Mouse (Mus musculus) common myeloid progenitor, adult 5-6 weeks (primary cell): ENCODE results near the gene Itgb6. TPM values are rescaled to one million over a fixed set of nuclear protein-coding genes. Genes with fewer than 3 reads are reported as not detected.
A peak's percentile ranks its signal among the peaks of the same experiment; 100 is the strongest.

Experiments used
- ATAC-seq: replicated peaks from 2 replicates; pipeline ENCODE4 v1.8.0; 2016; ENCODE audit warnings: low read depth, mild to moderate bottlenecking, moderate TSS enrichment, inconsistent platforms; ENCODE audit not compliant: poor library complexity, severe bottlenecking
- total RNA-seq: library from RNA; stranded (forward); fragments of 200-1000, 187-1606 nt; gene quantifications from 2 replicates; pipeline ENCODE4 v1.2.3, GENCODE M21; 2017

Gene Itgb6
- total RNA-seq, 1 experiment from 2014 or later, result 0.32 TPM

DNA sequence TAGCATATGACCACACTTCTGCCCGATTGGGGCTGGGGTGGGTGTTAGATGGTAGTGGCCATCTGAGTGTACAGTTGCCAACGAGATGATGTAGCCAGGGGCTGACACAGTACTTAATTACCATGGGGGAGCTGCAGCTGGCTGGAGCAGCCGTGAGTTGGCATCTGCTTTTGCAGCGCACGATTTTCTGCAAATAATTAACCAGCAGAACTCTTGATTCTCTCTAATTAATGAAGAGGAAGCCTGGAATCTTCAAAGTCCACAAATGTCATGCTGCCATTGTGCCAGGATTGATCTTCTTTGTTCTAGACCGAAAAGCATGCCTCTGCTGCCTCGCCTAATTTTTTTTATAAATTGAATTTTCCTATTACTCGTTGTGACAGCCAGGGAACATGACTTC lies 8.6 kb downstream of the Itgb6 start:
- no peak for ATAC-seq

GRCm38 (mm10) chr2:60712891-60713290 lies 9.6 kb downstream of the Itgb6 start:
- ATAC-seq, result no peak

GRCm38 (mm10) chr2:60712483-60712882 lies 10.0 kb downstream of the Itgb6 start:
- ATAC-seq, result no peak

- ATAC-seq, result no peak
Measured at GRCm38 (mm10) chr2:60711098-60711880, 11.2 kb downstream of the Itgb6 start.

- ATAC-seq, result no peak
Measured at GRCm38 (mm10) chr2:60710317-60710716, 12.1 kb downstream of the Itgb6 start.

GRCm38 (mm10) chr2:60708671-60709070 lies 13.8 kb downstream of the Itgb6 start:
- ATAC-seq, result no peak

DNA sequence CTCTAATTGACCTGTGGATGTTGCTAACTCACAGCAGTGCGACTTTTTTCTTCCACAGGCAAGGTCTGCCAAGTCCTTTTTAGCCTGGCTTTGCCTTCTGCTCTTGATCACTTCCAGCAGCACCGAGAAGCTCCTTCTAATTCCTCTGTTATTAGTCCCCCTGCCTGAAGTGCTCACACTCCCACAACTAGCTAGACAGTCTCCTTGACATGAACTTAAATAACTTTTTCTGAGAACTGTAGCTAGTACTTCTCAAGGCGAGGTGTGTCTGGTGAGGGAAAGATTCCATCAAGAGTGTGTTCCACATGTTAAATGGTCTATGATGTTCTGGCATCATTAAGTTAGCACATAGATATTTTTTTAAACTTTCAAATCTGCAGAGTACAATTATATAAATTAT lies 15.6 kb downstream of the Itgb6 start:
- ATAC-seq, result no peak

- no peak for ATAC-seq
Measured at GRCm38 (mm10) chr2:60705426-60705825, 17.0 kb downstream of the Itgb6 start.

DNA sequence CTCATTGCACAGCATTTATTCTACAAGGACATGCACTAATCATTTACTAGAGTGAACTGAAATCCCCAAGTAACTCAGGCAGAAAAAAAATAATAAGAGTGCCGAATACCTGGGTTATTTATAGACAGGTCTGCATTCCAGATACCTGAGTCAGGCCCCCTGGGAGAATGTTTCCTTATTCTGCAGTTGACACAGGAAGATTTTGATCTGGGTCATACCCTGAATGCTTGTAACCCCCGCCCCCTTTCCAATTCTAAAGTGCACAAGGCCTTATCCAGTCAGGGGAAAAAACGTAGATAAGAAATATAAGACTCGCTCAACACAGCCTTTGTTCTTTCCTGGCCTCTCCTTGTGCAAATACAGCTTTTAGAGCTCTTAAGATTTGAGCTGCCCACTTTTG lies 19.1 kb downstream of the Itgb6 start:
- no peak for ATAC-seq

- no peak for ATAC-seq
Measured at GRCm38 (mm10) chr2:60700956-60701355, 21.5 kb downstream of the Itgb6 start.

DNA sequence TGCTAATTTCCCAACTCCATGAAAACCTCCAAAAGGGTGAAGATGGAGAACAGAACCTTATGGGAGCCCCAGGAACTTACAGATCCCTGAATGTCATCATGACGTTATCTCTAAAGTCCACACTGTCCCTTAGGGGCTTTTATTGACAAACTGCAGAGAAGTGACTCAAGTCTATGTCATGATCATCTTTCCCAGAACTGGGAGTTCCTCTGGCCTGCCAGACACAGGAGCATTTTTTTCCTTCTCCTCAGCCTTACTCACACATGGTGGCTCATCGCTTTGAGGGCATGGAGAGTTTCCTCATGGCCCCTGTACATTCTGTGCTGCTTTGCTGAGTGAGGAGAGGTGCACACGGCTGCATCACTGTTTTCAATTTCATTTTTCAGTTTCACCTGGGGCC lies 22.4 kb downstream of the Itgb6 start:
- ATAC-seq, result no peak

- ATAC-seq, result no peak
Measured at GRCm38 (mm10) chr2:60699591-60699990, 22.9 kb downstream of the Itgb6 start.

GRCm38 (mm10) chr2:60698155-60698554 lies 24.3 kb downstream of the Itgb6 start:
- no peak for ATAC-seq

DNA sequence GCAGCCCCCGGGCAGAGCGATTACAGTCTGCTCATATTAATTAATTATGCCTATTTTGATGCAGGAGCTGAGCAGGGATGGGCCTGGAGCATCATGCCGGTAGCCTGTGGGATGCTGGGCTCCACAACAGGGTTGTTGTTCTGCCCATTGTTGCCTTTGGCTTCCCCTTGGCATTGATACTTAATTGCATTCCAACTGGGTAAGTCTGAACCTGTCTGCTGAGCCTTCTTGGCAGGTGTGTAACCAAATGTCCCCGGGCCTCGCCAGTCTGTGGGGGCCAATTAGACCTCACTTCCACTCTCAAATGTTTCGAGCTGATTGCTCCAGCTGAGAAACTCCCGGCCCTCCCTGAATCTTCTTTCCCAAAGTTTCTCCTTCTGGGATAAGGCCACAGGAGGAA lies 24.9 kb downstream of the Itgb6 start:
- no peak for ATAC-seq

DNA sequence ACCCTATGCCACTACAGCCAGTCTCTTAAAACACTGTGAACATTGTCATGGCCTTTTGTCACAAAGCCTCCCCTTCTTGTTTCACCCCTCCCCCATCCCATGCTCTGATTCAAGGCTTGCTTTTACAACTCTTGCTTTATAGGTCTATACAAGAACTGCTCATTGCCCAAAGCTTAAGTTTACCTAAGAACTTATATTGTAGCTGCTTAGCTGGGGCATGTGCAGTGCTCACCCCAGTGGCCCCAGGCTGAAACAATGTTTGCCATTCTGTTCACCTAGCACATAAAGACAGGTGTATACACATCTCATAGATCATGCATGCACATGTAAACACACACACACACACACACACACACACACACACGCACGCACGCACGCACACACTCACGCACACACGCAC lies 25.9 kb downstream of the Itgb6 start:
- ATAC-seq, result no peak

GRCm38 (mm10) chr2:60695706-60696105 lies 26.7 kb downstream of the Itgb6 start:
- no peak for ATAC-seq

- ATAC-seq, result no peak
Measured at GRCm38 (mm10) chr2:60694563-60694962, 27.9 kb downstream of the Itgb6 start.

GRCm38 (mm10) chr2:60692239-60692638 lies 30.2 kb downstream of the Itgb6 start:
- no peak for ATAC-seq

DNA sequence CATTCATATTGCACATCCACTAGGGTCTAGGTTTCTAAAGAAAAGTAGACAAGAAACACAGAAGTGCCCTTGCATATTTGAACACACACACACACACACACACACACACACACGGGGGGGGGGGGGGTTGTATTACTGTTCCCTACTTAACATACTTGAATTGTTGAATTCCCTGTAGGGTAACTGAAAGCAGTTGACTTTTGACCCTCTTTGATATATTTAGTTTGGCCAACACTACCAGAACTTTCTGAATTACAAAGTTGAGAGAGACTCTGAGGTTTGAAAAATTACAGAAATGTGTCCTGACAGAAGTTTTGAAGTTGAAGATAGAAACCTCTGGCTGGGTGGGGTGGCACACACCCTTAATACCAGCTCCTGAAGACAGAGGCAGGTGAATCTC lies 32.2 kb downstream of the Itgb6 start:
- ATAC-seq, result no peak

DNA sequence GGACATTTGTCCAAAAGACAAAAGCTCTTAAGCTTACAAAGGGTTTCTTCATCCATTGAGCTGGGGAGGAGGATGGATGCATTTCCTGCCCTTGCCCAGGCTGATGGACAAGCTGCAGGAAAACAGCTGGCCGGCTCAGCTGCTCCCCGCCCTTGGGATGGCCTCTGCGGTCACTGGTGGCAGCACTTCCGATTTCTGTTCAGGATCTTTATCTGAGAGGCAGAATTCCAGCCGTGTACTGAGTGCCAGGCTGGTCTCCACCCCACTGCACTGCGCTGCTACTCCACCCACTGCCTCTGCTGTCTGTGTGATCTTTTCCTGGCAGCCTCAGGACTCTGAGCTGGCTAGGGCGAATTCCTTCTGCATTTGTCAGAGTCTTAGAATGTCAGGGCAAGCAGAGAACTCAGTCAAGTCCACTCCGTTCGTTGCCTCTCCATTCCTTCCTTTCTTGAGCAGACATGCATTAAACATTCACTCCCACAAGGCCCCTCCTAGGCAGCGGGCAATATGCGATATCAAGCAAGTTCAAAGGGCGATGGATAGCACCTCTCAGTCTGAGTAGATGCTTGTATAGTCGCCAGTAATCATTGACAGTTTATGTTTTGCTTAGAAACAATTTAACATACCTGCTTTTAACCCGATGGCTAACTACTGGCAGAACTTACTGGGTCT lies 33.4 kb downstream of the Itgb6 start:
- ATAC-seq, result 0 out of 2 replicates have a peak, but pooled peaks have one; percentile 25

DNA sequence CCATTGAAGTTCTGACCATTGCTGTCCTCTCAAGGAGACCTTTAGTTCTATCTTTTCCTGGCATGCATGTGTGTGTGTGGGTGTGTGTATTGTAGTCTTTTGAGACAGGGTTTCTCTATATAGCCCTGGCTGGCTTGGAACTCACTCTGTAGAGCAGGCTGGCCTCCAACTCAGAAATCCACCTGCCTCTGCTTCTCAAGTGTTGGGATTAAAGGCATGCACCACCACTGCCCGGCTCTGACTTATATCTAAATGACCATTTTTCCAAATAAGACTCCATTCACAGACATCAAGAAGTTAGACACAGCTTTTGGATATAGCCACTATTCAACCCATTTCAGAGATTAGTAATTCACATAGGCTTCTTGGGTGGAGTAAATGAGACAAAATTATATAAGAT lies 34.3 kb downstream of the Itgb6 start:
- ATAC-seq, result no peak

DNA sequence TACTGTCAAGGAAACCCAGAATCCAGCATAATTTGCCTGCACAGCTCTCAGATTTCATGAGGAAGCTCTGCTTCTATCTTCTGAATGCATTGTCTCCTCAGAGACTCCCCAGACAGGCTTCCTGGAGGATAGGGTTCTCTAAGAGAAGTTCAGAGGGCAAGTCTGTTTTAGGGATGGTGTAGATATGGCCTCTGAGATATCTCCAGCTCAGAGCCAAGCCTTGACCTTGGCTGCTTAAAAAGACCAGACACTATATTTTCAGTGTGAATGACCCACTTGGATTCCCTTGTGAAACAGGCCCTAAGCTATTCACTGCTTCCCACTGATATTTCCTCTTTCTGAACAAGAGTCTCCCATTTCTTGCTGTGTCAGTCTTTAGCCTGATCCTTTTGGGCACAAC lies 36.5 kb downstream of the Itgb6 start:
- ATAC-seq, result no peak
